Mouse (Mus musculus) lung, postnatal 25 days (tissue): ENCODE measurements at regions not wholly inside any gene's neighbourhood (a gene's known extent, or its start where the extent isn't known, plus 50 kb on each side); places are given as distances from the start of the nearest gene placed in this dataset.
A peak's percentile ranks its signal among the peaks of the same experiment; 100 is the strongest.
"Not testable (repeated sequence)": the region's sequence is repeated elsewhere in the genome, so short reads cannot be mapped to it uniquely, and the experiment has no call there.

ENCODE experiments used
- DNase-seq: peaks from one replicate; pipeline ENCODE4 v3.0.0; 2022; ENCODE audit warnings: low spot score

GRCm38 (mm10) chr10:22460386-22460785 lies 100.0 kb downstream of the Raet1d start:
- not testable (repeated sequence) for DNase-seq

- not testable (repeated sequence) for DNase-seq
Observed at GRCm38 (mm10) chr10:22460818-22461479, 100.6 kb downstream of the Raet1d start.

- DNase-seq = not testable (repeated sequence)
Observed at GRCm38 (mm10) chr10:22461480-22462050, 101.2 kb downstream of the Raet1d start.

GRCm38 (mm10) chr10:22471722-22472330 lies 111.5 kb downstream of the Raet1d start:
- not testable (repeated sequence) for DNase-seq

GRCm38 (mm10) chr10:22479860-22480259 lies 119.5 kb downstream of the Raet1d start:
- DNase-seq = peak; percentile 5

- not testable (repeated sequence) for DNase-seq
Observed at GRCm38 (mm10) chr10:22487071-22487470, 126.7 kb downstream of the Raet1d start.

GRCm38 (mm10) chr10:22491806-22492347 lies 131.5 kb downstream of the Raet1d start:
- not testable (repeated sequence) for DNase-seq

GRCm38 (mm10) chr10:22495975-22496496 lies 135.7 kb downstream of the Raet1d start:
- DNase-seq = no peak
